Mouse (Mus musculus) adipocyte (in vitro differentiated cells): ENCODE results near the gene Olfr507.
"Not testable (repeated sequence)": the region's sequence is repeated elsewhere in the genome, so short reads cannot be mapped to it uniquely, and the experiment has no call there.

Experiments used
- DNase-seq: peaks from one replicate; pipeline ENCODE4 v3.0.0-alpha.2; 2016; ENCODE audit warnings: low spot score

Gene Olfr507

GRCm38 (mm10) chr7:108621514-108621913 is at the start of gene Olfr507:
Gene Olfr507, plus strand, starts transcription at chr7:108621814.
- no peak for DNase-seq

- DNase-seq, result no peak
Measured at GRCm38 (mm10) chr7:108589797-108590196, 31.8 kb upstream of the Olfr507 start.

GRCm38 (mm10) chr7:108601916-108602315 is 19.7 kb upstream of the Olfr507 start:
- DNase-seq, result not testable (repeated sequence)

- no peak for DNase-seq
Measured at GRCm38 (mm10) chr7:108610487-108610886, 11.1 kb upstream of the Olfr507 start, which contains the start of gene Olfr506. Gene Olfr506, plus strand, starts transcription at chr7:108610787.

- no peak for DNase-seq
Measured at GRCm38 (mm10) chr7:108614110-108614509, 7.5 kb upstream of the Olfr507 start.

- DNase-seq, result not testable (repeated sequence)
Measured at GRCm38 (mm10) chr7:108616781-108617180, 4.8 kb upstream of the Olfr507 start.

- no peak for DNase-seq
Measured at GRCm38 (mm10) chr7:108629694-108630093, 8.1 kb downstream of the Olfr507 start, which contains the start of gene Olfr508. Gene Olfr508, plus strand, starts transcription at chr7:108629994.

GRCm38 (mm10) chr7:108651806-108652205 is 30.2 kb downstream of the Olfr507 start, which contains the start of gene Olfr509:
Gene Olfr509, minus strand, starts transcription at chr7:108651906.
- no peak for DNase-seq

- no peak for DNase-seq
Measured at GRCm38 (mm10) chr7:108662419-108662818, 40.8 kb downstream of the Olfr507 start.

GRCm38 (mm10) chr7:108666118-108666517 is 44.5 kb downstream of the Olfr507 start, which contains the start of gene Olfr510:
Gene Olfr510, plus strand, starts transcription at chr7:108666418.
- DNase-seq, result no peak

- DNase-seq, result no peak
Measured at GRCm38 (mm10) chr7:108671058-108671457, 49.4 kb downstream of the Olfr507 start.
